Mouse (Mus musculus) cerebellum, adult 2 months (tissue): ENCODE results near the gene Msmo1.

Experiments
- CTCF ChIP-seq: fragments of 200-500 bp; IDR thresholded peaks from 2 replicates; pipeline ENCODE4 v1.5.1; 2011; ENCODE audit warnings: low read depth, mild to moderate bottlenecking, control low read depth, low read length, moderate library complexity, borderline replicate concordance; ENCODE audit not compliant: insufficient read depth
- POLR2A ChIP-seq: fragments of 200-500 bp; IDR thresholded peaks from 2 replicates; pipeline ENCODE4 v1.6.1; 2011; ENCODE audit warnings: low read length, control low read depth, borderline replicate concordance; ENCODE audit not compliant: insufficient read depth

- no peak for TF ChIP-seq POLR2A
- no peak for TF ChIP-seq CTCF
Observed at GRCm38 (mm10) chr8:64726190-64726695, 7.3 kb downstream of the Msmo1 start.
